Mouse (Mus musculus) embryonic facial prominence, embryonic 15.5 days (tissue): ENCODE measurements at regions not wholly inside any gene's neighbourhood (a gene's known extent, or its start where the extent isn't known, plus 50 kb on each side); places are given as distances from the start of the nearest gene placed in this dataset.

ENCODE experiments used
- ATAC-seq: fragments of 200-750 bp; cut with Nextera tagmentation; 2 replicates; pipeline ENCODE4 v1.8.0; 2017; ENCODE audit warnings: low read depth, moderate TSS enrichment; ENCODE audit not compliant: insufficient number of reproducible peaks, low FRiP score, low TSS enrichment
- H3K27ac ChIP-seq: fragments of 300-500 bp; sonication (generic); replicated peaks from 2 replicates; pipeline ENCODE4 v1.5.1; 2015; ENCODE audit warnings: mild to moderate bottlenecking, inconsistent platforms
- H3K27me3 ChIP-seq: fragments of 300-500 bp; sonication (generic); 2 replicates; pipeline ENCODE4 v1.6.1; 2015; ENCODE audit warnings: inconsistent platforms
- H3K36me3 ChIP-seq: fragments of 300-500 bp; sonication (generic); 2 replicates; pipeline ENCODE4 v1.6.1; 2015; ENCODE audit warnings: mild to moderate bottlenecking, inconsistent platforms
- H3K4me1 ChIP-seq: fragments of 300-500 bp; sonication (generic); 2 replicates; pipeline ENCODE4 v1.6.1; 2015; ENCODE audit warnings: inconsistent platforms
- H3K4me2 ChIP-seq: fragments of 300-500 bp; sonication (generic); replicated peaks from 2 replicates; pipeline ENCODE4 v1.6.1; 2015; ENCODE audit warnings: mild to moderate bottlenecking, inconsistent platforms
- H3K4me3 ChIP-seq: fragments of 300-500 bp; sonication (generic); replicated peaks from 2 replicates; pipeline ENCODE4 v1.5.1; 2015; ENCODE audit warnings: mild to moderate bottlenecking, inconsistent platforms
- H3K9ac ChIP-seq: fragments of 300-500 bp; sonication (generic); 2 replicates; pipeline ENCODE4 v1.6.1; 2015; ENCODE audit warnings: inconsistent platforms
- H3K9me3 ChIP-seq: fragments of 300-500 bp; sonication (generic); replicated peaks from 2 replicates; pipeline ENCODE4 v1.6.1; 2016; ENCODE audit warnings: inconsistent platforms
- WGBS: fragments of 180-500 bp; shearing (Covaris S2); methylation state at CpG from one replicate; pipeline ENCODE4 v1.1.7; 2015; 5-methylcytosine and 5-hydroxymethylcytosine counted together

- Histone ChIP-seq H3K27ac (no peak overlapping the region), H3K9me3 (no peaks in the 10 kb centered on the region), H3K27me3 (no peaks in the 10 kb centered on the region), H3K4me1 (0 out of 2 replicates have a peak, but pooled peaks cover 4% of the 10 kb centered on the region), H3K36me3 (no peaks in the 10 kb centered on the region), H3K4me2 (no peak overlapping the region), H3K4me3 (no peak overlapping the region), H3K9ac (no peak overlapping the region)
- ATAC-seq: no peak
- WGBS: 61% methylated on average over 4 of the region's 4 CpGs
These were observed 409.1 kb upstream of the Gm10131 start for GRCm38 (mm10) chr8:34520664-34521063.

- H3K4me2 ChIP-seq: no peak overlapping the region
- no peaks in the 10 kb centered on the region for H3K9me3 ChIP-seq
- no peak overlapping the region for H3K4me3 ChIP-seq
- H3K36me3 ChIP-seq: no peaks in the 10 kb centered on the region
- ATAC-seq: no peak
- no peak overlapping the region for H3K9ac ChIP-seq
- H3K27ac ChIP-seq: no peak overlapping the region
- H3K4me1 ChIP-seq: no peaks in the 10 kb centered on the region
- 61% methylated on average over 4 of the region's 4 CpGs for WGBS
- no peaks in the 10 kb centered on the region for H3K27me3 ChIP-seq
These were observed 402.0 kb upstream of the Gm10131 start for GRCm38 (mm10) chr8:34513459-34514090.

GRCm38 (mm10) chr8:34505829-34506555 is 394.5 kb upstream of the Gm10131 start:
- H3K4me3 ChIP-seq: no peak overlapping the region
- no peaks in the 10 kb centered on the region for H3K27me3 ChIP-seq
- H3K27ac ChIP-seq: no peak overlapping the region
- no peak for ATAC-seq
- no peaks in the 10 kb centered on the region for H3K9me3 ChIP-seq
- no peaks in the 10 kb centered on the region for H3K4me1 ChIP-seq
- H3K36me3 ChIP-seq: no peaks in the 10 kb centered on the region
- WGBS: 83% methylated on average over 15 of the region's 15 CpGs
- H3K4me2 ChIP-seq: no peak overlapping the region
- H3K9ac ChIP-seq: no peak overlapping the region

GRCm38 (mm10) chr8:34505102-34505501 is 393.6 kb upstream of the Gm10131 start:
- H3K4me3 ChIP-seq: no peak overlapping the region
- ATAC-seq: no peak
- no peak overlapping the region for H3K4me2 ChIP-seq
- H3K27me3 ChIP-seq: no peaks in the 10 kb centered on the region
- H3K4me1 ChIP-seq: no peaks in the 10 kb centered on the region
- H3K9ac ChIP-seq: no peak overlapping the region
- H3K36me3 ChIP-seq: no peaks in the 10 kb centered on the region
- WGBS: 73% methylated on average over 7 of the region's 7 CpGs
- H3K9me3 ChIP-seq: no peaks in the 10 kb centered on the region
- no peak overlapping the region for H3K27ac ChIP-seq

- no peak overlapping the region for H3K4me3 ChIP-seq
- H3K9ac ChIP-seq: no peak overlapping the region
- no peak overlapping the region for H3K4me2 ChIP-seq
- H3K9me3 ChIP-seq: no peaks in the 10 kb centered on the region
- no peak for ATAC-seq
- H3K4me1 ChIP-seq: no peaks in the 10 kb centered on the region
- 52% methylated on average over 1 of the region's 1 CpGs for WGBS
- no peak overlapping the region for H3K27ac ChIP-seq
- H3K27me3 ChIP-seq: no peaks in the 10 kb centered on the region
- no peaks in the 10 kb centered on the region for H3K36me3 ChIP-seq
These were observed 391.1 kb upstream of the Gm10131 start for GRCm38 (mm10) chr8:34502606-34503162.

- no peak overlapping the region for H3K27ac ChIP-seq
These were observed 387.7 kb upstream of the Gm10131 start for GRCm38 (mm10) chr8:34499196-34499595.

GRCm38 (mm10) chr8:34496751-34497150 is 385.2 kb upstream of the Gm10131 start:
- Histone ChIP-seq H3K36me3 (no peaks in the 10 kb centered on the region), H3K9me3 (no peaks in the 10 kb centered on the region), H3K9ac (no peak overlapping the region), H3K27me3 (no peaks in the 10 kb centered on the region), H3K27ac (no peak overlapping the region), H3K4me1 (no peaks in the 10 kb centered on the region), H3K4me2 (no peak overlapping the region), H3K4me3 (no peak overlapping the region)
- no peak for ATAC-seq
- WGBS: 91% methylated on average over 4 of the region's 4 CpGs

More at GRCm38 (mm10) chr8:34499196-34499595, 387.7 kb upstream of the Gm10131 start:
- H3K4me2 ChIP-seq: no peak overlapping the region
- H3K4me3 ChIP-seq: no peak overlapping the region
- H3K27me3 ChIP-seq: no peaks in the 10 kb centered on the region
- no peaks in the 10 kb centered on the region for H3K36me3 ChIP-seq
- H3K9me3 ChIP-seq: no peaks in the 10 kb centered on the region
- no peaks in the 10 kb centered on the region for H3K4me1 ChIP-seq
- no peak for ATAC-seq
- WGBS: 66% methylated on average over 3 of the region's 3 CpGs
- H3K9ac ChIP-seq: no peak overlapping the region

GRCm38 (mm10) chr8:34495974-34496373 is 384.4 kb upstream of the Gm10131 start:
- 82% methylated on average over 4 of the region's 4 CpGs for WGBS
- H3K4me1 ChIP-seq: no peaks in the 10 kb centered on the region
- ATAC-seq: no peak
- no peak overlapping the region for H3K4me2 ChIP-seq
- H3K27ac ChIP-seq: no peak overlapping the region
- no peaks in the 10 kb centered on the region for H3K27me3 ChIP-seq
- no peak overlapping the region for H3K4me3 ChIP-seq
- H3K36me3 ChIP-seq: no peaks in the 10 kb centered on the region
- H3K9ac ChIP-seq: no peak overlapping the region
- no peaks in the 10 kb centered on the region for H3K9me3 ChIP-seq

GRCm38 (mm10) chr8:34488746-34489400 is 377.3 kb upstream of the Gm10131 start:
- Histone ChIP-seq H3K36me3 (no peaks in the 10 kb centered on the region), H3K9ac (no peak overlapping the region), H3K9me3 (no peaks in the 10 kb centered on the region), H3K4me1 (no peaks in the 10 kb centered on the region), H3K4me3 (no peak overlapping the region), H3K4me2 (no peak overlapping the region), H3K27me3 (no peaks in the 10 kb centered on the region), H3K27ac (no peak overlapping the region)
- WGBS: 65% methylated on average over 7 of the region's 7 CpGs
- ATAC-seq: no peak

- H3K4me2 ChIP-seq: no peak overlapping the region
- no peak overlapping the region for H3K4me3 ChIP-seq
- no peaks in the 10 kb centered on the region for H3K36me3 ChIP-seq
- no peaks in the 10 kb centered on the region for H3K9me3 ChIP-seq
- no peaks in the 10 kb centered on the region for H3K4me1 ChIP-seq
- H3K27ac ChIP-seq: no peak overlapping the region
- no peak for ATAC-seq
- no peak overlapping the region for H3K9ac ChIP-seq
- 76% methylated on average over 17 of the region's 17 CpGs for WGBS
- no peaks in the 10 kb centered on the region for H3K27me3 ChIP-seq
These were observed 375.0 kb upstream of the Gm10131 start for GRCm38 (mm10) chr8:34486433-34487096.

- no peaks in the 10 kb centered on the region for H3K9me3 ChIP-seq
- no peak overlapping the region for H3K4me2 ChIP-seq
- no peak overlapping the region for H3K9ac ChIP-seq
- no peak overlapping the region for H3K27ac ChIP-seq
- H3K4me1 ChIP-seq: no peaks in the 10 kb centered on the region
- H3K27me3 ChIP-seq: no peaks in the 10 kb centered on the region
- WGBS: 87% methylated on average over 9 of the region's 9 CpGs
- no peak overlapping the region for H3K4me3 ChIP-seq
- no peak for ATAC-seq
- H3K36me3 ChIP-seq: no peaks in the 10 kb centered on the region
These were observed 374.4 kb upstream of the Gm10131 start for GRCm38 (mm10) chr8:34485905-34486304.
